9 mouse cellular contexts compared by ENCODE assay signal in genomic region chr10:111834925-111835823, GRCm38 (mm10).
A peak's percentile ranks its signal among the peaks of the same experiment; 100 is the strongest.
DNase-seq lines count a peak whose midpoint lies in the region; ATAC-seq and TF ChIP-seq lines count a peak whose summit lies in the region.
"Had no signal": no experiment of that assay in that cellular context is flagged by ENCODE, and none has a peak within 500 bp of the region (broad histone marks: within the 10 kb centered on the region; RNA-seq: fewer than 3 reads in every experiment).

No protein-coding gene starts in this region.

- H3K4me2 ChIP-seq in intestine, embryonic 16.5 days (ENCODE audit: low read depth, low read length): no peak overlapping the region
- H3K4me2 ChIP-seq: heart, embryonic 13.5 days had no signal

- DNase-seq in heart, adult 18-20 months: peak; percentile 46 to 56
- no peak for DNase-seq in heart, postnatal 4 days
- DNase-seq in brain, embryonic 14.5 days (ENCODE audit: low read depth): peak; percentile 34
- peak; percentile 55 for DNase-seq in lung, postnatal 10 days
- no peak for DNase-seq in retina, embryonic 14.5 days (ENCODE audit: low spot score)
- no peak for DNase-seq in frontal cortex, adult 2 months (ENCODE audit: extremely low spot score in 1 of 2, low spot score in 1 of 2)

- no peak overlapping the region for H3K27ac ChIP-seq in intestine, embryonic 16.5 days (ENCODE audit: low read length)
- H3K27ac ChIP-seq: heart, embryonic 13.5 days had no signal

- H3K9ac ChIP-seq in intestine, embryonic 16.5 days (ENCODE audit: low read depth, low read length): no peak overlapping the region
- H3K9ac ChIP-seq: heart, embryonic 13.5 days had no signal

- TF ChIP-seq CTCF in brain, embryonic 14.5 days (IDR thresholded peaks at IDR 0.05; ENCODE audit: borderline replicate concordance, extremely low read depth, insufficient read depth, insufficient read length): no peak

- H3K4me3 ChIP-seq in intestine, embryonic 16.5 days (ENCODE audit: low read length): no peak overlapping the region
- H3K4me3 ChIP-seq: heart, embryonic 13.5 days had no signal

- no peaks in the 10 kb centered on the region for H3K27me3 ChIP-seq in intestine, embryonic 16.5 days (replicated peaks; ENCODE audit: control insufficient read depth, insufficient read depth, low read length)
- H3K27me3 ChIP-seq: heart, embryonic 13.5 days had no signal

- TF ChIP-seq POLR2A in brain, embryonic 14.5 days (IDR thresholded peaks at IDR 0.05; ENCODE audit: borderline replicate concordance, extremely low read depth, insufficient read depth, insufficient read length, poor library complexity, severe bottlenecking): no peak

- peak; percentile 92 for ATAC-seq in intestine, embryonic 16.5 days
- ATAC-seq in erythroblast, adult 5-6 weeks (replicated peaks; ENCODE audit: low FRiP score, poor library complexity, severe bottlenecking): no peak

- peaks cover 9% of the 10 kb centered on the region for H3K4me1 ChIP-seq in intestine, embryonic 16.5 days (ENCODE audit: control insufficient read depth, insufficient read depth, low read length)

- whole genome bisulfite sequencing in intestine, embryonic 16.5 days: 53% methylated on average over 11 of the region's 11 CpGs

- no peaks in the 10 kb centered on the region for H3K36me3 ChIP-seq in intestine, embryonic 16.5 days (ENCODE audit: control insufficient read depth, insufficient read depth, low read length)
- H3K36me3 ChIP-seq: heart, embryonic 13.5 days had no signal

- no peaks in the 10 kb centered on the region for H3K9me3 ChIP-seq in intestine, embryonic 16.5 days (ENCODE audit: control insufficient read depth, low read length)
- H3K9me3 ChIP-seq: heart, embryonic 13.5 days had no signal

Comparison
In these comparisons a context has a peak if more than half of its experiments do, and no peak if none do; other contexts are left out.
1. DNase-seq: peak in heart, adult 18-20 months (2 of 2), brain, embryonic 14.5 days (single experiment) and lung, postnatal 10 days (single experiment); none in heart, postnatal 4 days (single experiment), retina, embryonic 14.5 days (single experiment) and frontal cortex, adult 2 months (0 of 2).